Mouse (Mus musculus) hindbrain, embryonic 12.5 days (tissue): Measurements from ENCODE around the gene Ctnna2. TPM values are rescaled to one million over a fixed set of nuclear protein-coding genes. Genes with fewer than 3 reads are reported as not detected.

Experiments
- ATAC-seq: fragments of 200-750 bp; cut with Nextera tagmentation; 2 replicates; pipeline ENCODE4 v1.8.0; 2017; ENCODE audit warnings: moderate TSS enrichment; ENCODE audit not compliant: low FRiP score
- H3K27ac ChIP-seq: fragments of 300-500 bp; sonication (generic); 2 replicates; pipeline ENCODE4 v1.5.1; 2016; ENCODE audit warnings: mild to moderate bottlenecking
- H3K27me3 ChIP-seq: fragments of 300-500 bp; sonication (generic); 2 replicates; pipeline ENCODE4 v1.6.1; 2016; ENCODE audit warnings: mild to moderate bottlenecking
- H3K36me3 ChIP-seq: fragments of 300-500 bp; sonication (generic); 2 replicates; pipeline ENCODE4 v1.6.1; 2016; ENCODE audit warnings: mild to moderate bottlenecking
- H3K4me1 ChIP-seq: fragments of 300-500 bp; sonication (generic); 2 replicates; pipeline ENCODE4 v1.6.1; 2016
- H3K4me2 ChIP-seq: fragments of 300-500 bp; sonication (generic); replicated peaks from 2 replicates; pipeline ENCODE4 v1.6.1; 2016; ENCODE audit warnings: mild to moderate bottlenecking
- H3K4me3 ChIP-seq: fragments of 300-500 bp; sonication (generic); 2 replicates; pipeline ENCODE4 v1.5.1; 2016; ENCODE audit warnings: mild to moderate bottlenecking
- H3K9ac ChIP-seq: fragments of 300-500 bp; sonication (generic); 2 replicates; pipeline ENCODE4 v1.6.1; 2016; ENCODE audit warnings: mild to moderate bottlenecking, moderate library complexity
- H3K9me3 ChIP-seq: fragments of 300-500 bp; sonication (generic); replicated peaks from 2 replicates; pipeline ENCODE4 v1.6.1; 2016; ENCODE audit warnings: mild to moderate bottlenecking
- WGBS: fragments of 180-500 bp; shearing (Covaris S2); methylation state at CpG from one replicate; pipeline ENCODE4 v1.1.7; 2016; 5-methylcytosine and 5-hydroxymethylcytosine counted together
- polyA plus RNA-seq: library from polyadenylated mRNA; unstranded; fragments of >200 nt; fragmentation: Nextera tagmentation; extraction: Ambion mirVana; gene quantifications from 2 replicates; pipeline ENCODE4 v1.2.1, GENCODE M21; 2016

Ctnna2 gene
- polyA plus RNA-seq, 1 experiment from 2014 or later: 98.5 TPM

DNA sequence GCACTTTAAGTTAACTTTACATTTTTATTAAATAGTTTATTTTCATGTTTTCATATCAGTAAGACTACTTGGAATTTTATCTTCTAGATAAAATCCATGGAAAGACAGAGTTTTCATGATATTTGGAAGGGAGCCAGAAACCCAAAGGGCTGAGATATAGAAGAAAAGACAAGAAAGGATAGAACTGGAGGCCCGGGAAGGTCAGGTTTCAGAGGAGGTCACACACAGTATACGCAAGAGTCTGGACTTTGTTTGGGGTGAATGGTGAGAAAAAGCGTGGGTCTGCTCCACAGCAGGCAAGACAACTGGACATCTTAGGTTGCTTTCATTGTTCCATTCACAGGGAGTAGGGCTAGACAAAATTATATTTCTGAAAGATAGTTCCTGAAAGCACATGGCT, 111.4 kb downstream of the Ctnna2 start:
- H3K4me1 ChIP-seq: no peaks in the 10 kb centered on the region
- no peaks in the 10 kb centered on the region for H3K27me3 ChIP-seq
- H3K9ac ChIP-seq: no peak overlapping the region
- ATAC-seq: no peak
- H3K4me3 ChIP-seq: no peak overlapping the region
- H3K27ac ChIP-seq: no peak overlapping the region
- H3K4me2 ChIP-seq: no peak overlapping the region
- H3K36me3 ChIP-seq: no peaks in the 10 kb centered on the region
- H3K9me3 ChIP-seq: no peaks in the 10 kb centered on the region
- 42% methylated on average over 3 of the region's 3 CpGs for WGBS

DNA sequence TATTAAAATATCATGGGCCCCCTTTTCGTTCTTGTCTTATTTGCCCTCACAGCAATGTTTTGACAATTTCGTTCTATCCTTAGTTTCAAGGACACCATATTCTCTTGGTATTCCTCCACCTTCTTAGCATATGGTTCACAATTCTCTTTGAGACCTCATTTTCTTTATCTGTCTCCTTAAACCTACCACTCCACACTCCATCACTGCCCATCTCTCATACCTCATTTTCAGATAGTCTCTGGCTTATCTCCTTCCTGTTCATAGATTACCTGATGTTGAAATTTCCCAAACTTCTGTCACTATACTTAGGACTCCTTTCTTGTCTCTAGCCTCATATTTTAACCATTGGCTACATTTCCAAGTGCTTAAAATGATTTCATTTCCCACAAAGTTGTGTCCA, 116.1 kb downstream of the Ctnna2 start:
- no peak overlapping the region for H3K4me3 ChIP-seq
- ATAC-seq: no peak
- 95% methylated on average over 2 of the region's 2 CpGs for WGBS

DNA sequence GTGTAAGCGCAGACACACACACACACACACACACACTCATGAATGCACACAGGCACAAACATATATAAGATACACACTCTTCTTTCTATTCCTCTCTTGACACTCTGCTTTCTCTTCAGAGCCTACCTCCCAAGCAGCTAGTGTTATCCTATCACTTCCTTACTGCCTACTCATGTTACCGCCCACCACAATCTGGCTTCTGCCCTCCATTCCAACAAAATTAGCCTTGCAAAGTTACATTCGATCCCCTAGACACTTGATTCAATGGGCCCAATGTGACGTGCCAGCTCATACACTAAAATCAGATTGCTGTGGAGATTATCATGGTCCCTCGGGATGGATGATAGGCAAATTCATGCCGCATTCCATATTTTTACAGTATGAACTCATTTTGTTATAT, 116.7 kb downstream of the Ctnna2 start:
- Histone ChIP-seq H3K9me3 (no peaks in the 10 kb centered on the region), H3K9ac (no peak overlapping the region), H3K27ac (no peak overlapping the region), H3K36me3 (no peaks in the 10 kb centered on the region), H3K4me3 (no peak overlapping the region), H3K27me3 (no peaks in the 10 kb centered on the region), H3K4me1 (no peaks in the 10 kb centered on the region), H3K4me2 (no peak overlapping the region)
- no peak for ATAC-seq
- 78% methylated on average over 6 of the region's 6 CpGs for WGBS

More for the DNA sequence above, 116.1 kb downstream of the Ctnna2 start:
- H3K36me3 ChIP-seq: no peaks in the 10 kb centered on the region
- no peaks in the 10 kb centered on the region for H3K27me3 ChIP-seq
- no peak overlapping the region for H3K4me2 ChIP-seq
- H3K27ac ChIP-seq: no peak overlapping the region
- no peaks in the 10 kb centered on the region for H3K4me1 ChIP-seq
- H3K9ac ChIP-seq: no peak overlapping the region
- no peaks in the 10 kb centered on the region for H3K9me3 ChIP-seq

DNA sequence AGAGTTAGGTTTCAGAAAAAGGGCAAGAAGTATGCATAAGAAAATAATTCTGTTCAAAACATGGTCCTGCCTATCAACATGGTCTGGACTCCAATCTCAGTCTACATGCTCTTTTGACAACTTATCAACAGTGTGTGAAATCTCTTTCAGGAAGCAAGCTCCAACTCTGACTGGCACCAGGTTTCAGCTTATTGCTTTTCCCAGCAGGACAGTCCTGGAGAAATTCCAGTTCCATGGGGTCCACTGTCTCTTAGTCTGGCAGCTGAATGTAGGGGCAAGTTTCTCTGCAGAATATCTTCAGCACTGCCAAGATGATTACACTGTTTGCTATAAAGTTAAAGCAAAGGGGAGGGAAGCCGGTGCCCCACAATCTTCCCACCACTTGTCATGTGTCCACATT, 130.1 kb downstream of the Ctnna2 start:
- no peak overlapping the region for H3K4me3 ChIP-seq
- no peak overlapping the region for H3K27ac ChIP-seq
- no peaks in the 10 kb centered on the region for H3K36me3 ChIP-seq
- no peak for ATAC-seq
- 79% methylated on average over 1 of the region's 1 CpGs for WGBS
- no peaks in the 10 kb centered on the region for H3K9me3 ChIP-seq
- H3K27me3 ChIP-seq: no peaks in the 10 kb centered on the region
- H3K9ac ChIP-seq: no peak overlapping the region
- no peak overlapping the region for H3K4me2 ChIP-seq
- no peaks in the 10 kb centered on the region for H3K4me1 ChIP-seq

DNA sequence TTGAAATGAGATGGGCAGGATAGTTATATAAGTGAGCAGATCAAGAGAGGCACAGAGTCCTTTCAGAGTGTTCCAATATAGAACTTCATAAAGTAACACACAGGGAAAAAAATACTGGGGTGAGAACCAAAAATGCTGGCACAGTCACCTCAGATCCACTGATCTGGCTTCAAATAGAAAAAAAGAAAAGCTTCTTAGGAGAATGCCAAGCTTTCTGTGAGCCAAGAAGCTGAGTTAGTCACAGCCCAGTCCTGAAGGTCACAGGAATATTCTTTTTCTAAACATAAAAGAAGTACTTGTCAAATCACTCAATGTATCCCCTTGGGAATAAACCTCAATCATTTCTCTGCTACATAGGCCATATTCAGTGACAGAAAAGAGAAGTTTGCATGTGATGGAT, 130.7 kb downstream of the Ctnna2 start:
- H3K9ac ChIP-seq: no peak overlapping the region
- H3K36me3 ChIP-seq: no peaks in the 10 kb centered on the region
- no peak overlapping the region for H3K4me3 ChIP-seq
- no peaks in the 10 kb centered on the region for H3K27me3 ChIP-seq
- H3K27ac ChIP-seq: no peak overlapping the region
- H3K4me1 ChIP-seq: no peaks in the 10 kb centered on the region
- no peaks in the 10 kb centered on the region for H3K9me3 ChIP-seq
- ATAC-seq: no peak
- H3K4me2 ChIP-seq: no peak overlapping the region

DNA sequence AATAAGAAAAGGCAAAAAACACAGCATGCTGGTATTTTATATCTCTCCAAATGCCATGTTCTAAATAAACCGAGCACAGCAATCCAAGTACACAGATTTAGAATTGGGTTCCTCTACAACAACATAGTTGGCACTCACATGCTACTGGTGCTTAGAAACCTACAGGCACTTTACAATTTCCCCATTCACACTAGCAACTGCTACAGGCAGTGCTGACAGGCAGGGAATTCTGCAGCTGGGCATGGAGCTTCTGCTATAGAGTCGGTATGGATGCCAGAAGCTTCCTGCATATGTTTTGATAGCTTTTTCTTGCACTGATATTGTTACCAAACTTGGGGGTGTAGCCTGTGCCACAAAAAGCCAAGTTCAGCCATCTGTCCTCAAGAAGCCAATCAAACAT, 131.8 kb downstream of the Ctnna2 start:
- H3K9me3 ChIP-seq: no peaks in the 10 kb centered on the region
- ATAC-seq: no peak

DNA sequence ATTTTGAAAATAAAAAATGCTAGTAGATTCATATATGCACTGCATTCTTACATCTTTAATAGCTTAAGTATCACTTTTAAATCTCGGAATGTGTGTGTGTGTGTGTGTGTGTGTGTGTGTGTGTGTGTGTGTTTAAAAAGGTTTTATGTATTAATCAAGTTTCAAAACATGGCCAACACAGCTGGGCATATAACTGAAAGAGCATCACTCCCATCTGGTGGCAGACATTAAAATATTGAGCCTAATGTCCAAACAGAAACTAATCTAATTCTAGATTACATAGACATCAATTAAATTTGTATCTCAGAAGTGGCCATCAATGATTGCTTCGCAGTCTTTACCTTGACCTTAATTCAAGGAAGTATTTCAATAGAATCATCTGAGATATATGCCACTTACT, 140.4 kb downstream of the Ctnna2 start:
- Histone ChIP-seq H3K4me3 (no peak overlapping the region), H3K36me3 (no peaks in the 10 kb centered on the region), H3K27me3 (no peaks in the 10 kb centered on the region), H3K27ac (no peak overlapping the region), H3K9ac (no peak overlapping the region), H3K9me3 (no peaks in the 10 kb centered on the region), H3K4me1 (no peaks in the 10 kb centered on the region), H3K4me2 (no peak overlapping the region)
- ATAC-seq: no peak
- 79% methylated on average over 2 of the region's 2 CpGs for WGBS

More for the DNA sequence above, 131.8 kb downstream of the Ctnna2 start:
- Histone ChIP-seq H3K36me3 (no peaks in the 10 kb centered on the region), H3K4me1 (no peaks in the 10 kb centered on the region), H3K4me3 (no peak overlapping the region), H3K27me3 (no peaks in the 10 kb centered on the region), H3K27ac (no peak overlapping the region), H3K9ac (no peak overlapping the region), H3K4me2 (no peak overlapping the region)
- WGBS: 85% methylated on average over 2 of the region's 2 CpGs

DNA sequence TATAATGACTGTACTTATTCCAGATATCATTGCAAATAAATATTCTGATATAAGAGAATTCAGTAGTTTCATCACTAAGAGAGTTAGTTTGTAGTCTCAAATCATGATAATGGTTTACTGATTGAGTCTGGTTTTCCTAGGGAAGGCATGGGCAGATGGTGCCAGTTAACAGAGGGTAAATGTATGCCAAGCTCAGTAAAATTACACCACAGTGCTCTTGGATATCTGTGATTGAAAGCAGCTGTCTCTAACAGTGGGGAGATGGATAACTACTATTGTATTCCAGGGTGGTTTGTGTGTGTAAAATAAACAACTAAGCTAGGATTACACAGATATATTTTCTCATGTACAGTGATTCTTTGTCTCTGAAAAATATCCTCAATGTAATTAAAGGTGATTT, 140.8 kb downstream of the Ctnna2 start:
- no peak overlapping the region for H3K4me2 ChIP-seq
- H3K9ac ChIP-seq: no peak overlapping the region
- H3K4me3 ChIP-seq: no peak overlapping the region
- 0 out of 2 replicates have a peak, but pooled peaks have one; percentile 38 for ATAC-seq
- H3K4me1 ChIP-seq: no peaks in the 10 kb centered on the region
- no peaks in the 10 kb centered on the region for H3K27me3 ChIP-seq
- no peak overlapping the region for H3K27ac ChIP-seq
- no peaks in the 10 kb centered on the region for H3K9me3 ChIP-seq
- H3K36me3 ChIP-seq: no peaks in the 10 kb centered on the region

DNA sequence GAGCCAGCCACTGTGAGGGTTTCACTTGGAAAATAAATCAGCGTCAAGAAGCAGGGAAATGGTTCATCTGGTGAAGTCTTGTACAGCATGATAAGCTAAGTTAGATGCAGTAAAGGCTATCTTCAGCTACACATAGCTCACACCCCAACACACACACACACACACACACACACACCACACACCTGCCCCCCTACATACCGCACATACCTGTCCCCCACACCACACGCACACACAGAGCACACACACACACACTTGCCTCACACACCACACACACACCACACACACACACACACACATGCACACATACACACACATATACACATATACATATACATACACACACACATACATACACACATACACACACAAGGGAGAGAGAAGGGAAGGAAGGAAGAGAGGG, 142.0 kb downstream of the Ctnna2 start:
- H3K4me2 ChIP-seq: no peak overlapping the region
- H3K27ac ChIP-seq: no peak overlapping the region; the same call in 1 of the 2 replicates
- H3K4me3 ChIP-seq: no peak overlapping the region
- no peaks in the 10 kb centered on the region for H3K9me3 ChIP-seq
- H3K27me3 ChIP-seq: no peaks in the 10 kb centered on the region
- H3K36me3 ChIP-seq: no peaks in the 10 kb centered on the region
- 97% methylated on average over 3 of the region's 3 CpGs for WGBS
- no peaks in the 10 kb centered on the region for H3K4me1 ChIP-seq
- ATAC-seq: no peak
- no peak overlapping the region for H3K9ac ChIP-seq

DNA sequence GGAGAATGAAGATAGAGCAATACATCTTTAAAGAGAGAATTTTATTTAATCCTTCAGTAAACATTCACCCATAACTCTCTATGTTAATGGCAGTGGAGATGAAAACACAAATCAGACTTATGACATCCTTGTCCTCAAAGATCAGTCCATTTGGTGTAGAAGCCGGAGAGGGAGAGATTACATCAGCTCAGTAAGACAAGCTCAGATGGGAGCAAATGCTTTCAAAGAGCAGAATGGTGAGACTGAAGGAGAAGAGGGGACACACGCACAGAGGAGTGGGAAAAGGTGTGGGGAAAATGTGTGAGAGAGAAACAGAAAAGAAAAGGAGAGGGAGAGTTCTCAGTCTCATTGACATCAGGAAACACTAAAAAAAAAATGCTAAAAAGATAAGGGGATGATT, 144.8 kb downstream of the Ctnna2 start:
- Histone ChIP-seq H3K36me3 (no peaks in the 10 kb centered on the region), H3K4me1 (peaks cover 3% of the 10 kb centered on the region; the same call in 1 of the 2 replicates), H3K9ac (no peak overlapping the region), H3K27me3 (no peaks in the 10 kb centered on the region), H3K4me2 (no peak overlapping the region), H3K27ac (no peak overlapping the region), H3K4me3 (no peak overlapping the region), H3K9me3 (no peaks in the 10 kb centered on the region)
- 80% methylated on average over 2 of the region's 2 CpGs for WGBS
- ATAC-seq: no peak

DNA sequence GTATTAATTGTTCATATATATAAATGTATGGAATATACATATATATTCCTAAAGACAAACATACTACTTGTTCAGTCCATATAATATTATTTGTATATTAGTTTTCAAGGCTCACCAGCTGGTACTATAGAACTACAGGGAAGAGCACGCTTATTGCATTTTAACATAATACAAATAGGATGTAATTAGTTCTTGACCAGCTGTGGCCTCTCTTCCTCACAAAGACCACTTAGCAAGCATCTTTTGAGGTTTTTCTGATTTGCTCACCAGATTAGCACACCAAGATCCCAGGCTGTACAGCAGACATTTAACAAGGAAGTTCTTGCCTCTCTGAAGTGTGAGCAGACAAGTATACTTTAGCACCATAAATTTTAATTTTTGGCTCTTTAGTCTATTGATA, 152.0 kb downstream of the Ctnna2 start:
- 50% methylated on average over 1 of the region's 1 CpGs for WGBS
- H3K27ac ChIP-seq: no peak overlapping the region
- H3K27me3 ChIP-seq: no peaks in the 10 kb centered on the region
- H3K4me3 ChIP-seq: no peak overlapping the region
- peak; percentile 63 for ATAC-seq
- no peaks in the 10 kb centered on the region for H3K9me3 ChIP-seq
- H3K9ac ChIP-seq: no peak overlapping the region
- H3K4me2 ChIP-seq: no peak overlapping the region
- H3K4me1 ChIP-seq: peaks cover 5% of the 10 kb centered on the region; the same call in 1 of the 2 replicates
- no peaks in the 10 kb centered on the region for H3K36me3 ChIP-seq

DNA sequence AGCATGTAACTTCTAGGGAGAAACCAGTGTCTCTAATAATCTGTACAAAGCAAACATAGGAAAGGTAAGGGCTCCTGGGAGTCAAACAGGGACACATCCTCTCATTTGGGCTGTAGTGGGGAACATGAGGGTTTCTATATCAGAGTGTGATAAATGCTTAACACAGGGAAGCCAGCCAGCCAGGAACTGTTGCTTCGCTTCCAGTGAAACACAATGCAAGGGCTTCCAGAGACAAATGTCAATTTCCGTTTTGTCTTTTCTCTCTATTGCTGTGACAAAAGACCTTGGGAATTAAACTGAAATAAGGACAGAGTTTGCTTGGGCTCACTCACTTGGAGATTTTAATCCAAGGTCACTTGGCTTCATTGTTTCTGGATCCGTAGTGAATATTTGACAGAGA, 162.4 kb downstream of the Ctnna2 start:
- no peaks in the 10 kb centered on the region for H3K27me3 ChIP-seq

DNA sequence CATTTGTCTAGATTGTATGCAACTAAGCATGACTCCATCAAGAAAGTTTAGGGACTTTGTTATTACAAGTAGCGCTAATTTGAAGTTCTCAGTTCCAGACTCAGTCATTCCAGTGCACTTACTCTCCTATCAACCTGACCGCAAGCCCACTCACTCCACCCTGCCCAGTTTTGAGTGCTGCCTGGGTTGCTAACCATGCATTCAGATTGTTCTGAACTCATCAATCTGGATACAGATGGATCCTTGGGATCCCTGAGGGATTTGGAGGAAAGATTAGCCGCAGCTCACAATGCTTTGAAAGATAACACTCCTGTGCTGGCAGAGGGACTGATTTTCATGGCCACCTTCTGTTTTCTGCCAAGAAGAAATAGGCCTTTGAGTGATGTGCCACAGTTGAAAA, 168.5 kb downstream of the Ctnna2 start:
- WGBS: 66% methylated on average over 3 of the region's 3 CpGs
- no peaks in the 10 kb centered on the region for H3K9me3 ChIP-seq
- ATAC-seq: no peak
- no peaks in the 10 kb centered on the region for H3K27me3 ChIP-seq
- H3K9ac ChIP-seq: no peak overlapping the region
- no peak overlapping the region for H3K4me3 ChIP-seq
- H3K36me3 ChIP-seq: no peaks in the 10 kb centered on the region
- no peak overlapping the region for H3K27ac ChIP-seq
- no peak overlapping the region for H3K4me2 ChIP-seq
- peaks cover 6% of the 10 kb centered on the region for H3K4me1 ChIP-seq

More for the DNA sequence above, 162.4 kb downstream of the Ctnna2 start:
- Histone ChIP-seq H3K4me1 (no peaks in the 10 kb centered on the region), H3K9ac (no peak overlapping the region), H3K4me2 (no peak overlapping the region), H3K9me3 (no peaks in the 10 kb centered on the region), H3K4me3 (no peak overlapping the region), H3K36me3 (no peaks in the 10 kb centered on the region), H3K27ac (no peak overlapping the region)
- no peak for ATAC-seq
- WGBS: 70% methylated on average over 3 of the region's 3 CpGs

DNA sequence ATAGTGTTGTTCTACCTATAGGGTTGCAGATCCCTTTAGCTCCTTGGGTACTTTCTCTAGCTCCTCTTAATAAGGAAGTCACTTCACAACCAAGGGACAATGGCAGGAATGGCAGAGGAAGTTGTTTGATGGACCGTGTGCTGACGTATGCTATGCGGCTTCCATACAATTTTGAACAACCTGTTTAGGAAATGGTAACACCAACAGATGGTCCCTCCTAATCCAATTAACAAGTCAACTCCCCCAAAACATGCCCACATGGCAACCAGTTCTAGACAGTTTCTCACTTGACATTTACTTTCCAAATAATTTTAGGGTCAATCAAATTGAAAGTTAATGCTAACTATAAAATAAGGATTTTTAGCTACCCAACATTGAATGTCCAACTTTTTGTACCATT, 176.9 kb downstream of the Ctnna2 start:
- H3K9me3 ChIP-seq: no peaks in the 10 kb centered on the region
- no peaks in the 10 kb centered on the region for H3K4me1 ChIP-seq
- no peaks in the 10 kb centered on the region for H3K27me3 ChIP-seq
- H3K36me3 ChIP-seq: no peaks in the 10 kb centered on the region
- H3K27ac ChIP-seq: no peak overlapping the region
- H3K9ac ChIP-seq: no peak overlapping the region
- H3K4me3 ChIP-seq: no peak overlapping the region
- 89% methylated on average over 3 of the region's 3 CpGs for WGBS
- ATAC-seq: no peak
- no peak overlapping the region for H3K4me2 ChIP-seq
